Mouse (Mus musculus): Measurements from ENCODE around the gene Cenpp. TPM values are rescaled to one million over a fixed set of nuclear protein-coding genes. Genes with fewer than 3 reads are reported as not detected.

Gene Cenpp
- polyA plus RNA-seq, 2 experiments: 9.9 to 33.0 TPM

DNA sequence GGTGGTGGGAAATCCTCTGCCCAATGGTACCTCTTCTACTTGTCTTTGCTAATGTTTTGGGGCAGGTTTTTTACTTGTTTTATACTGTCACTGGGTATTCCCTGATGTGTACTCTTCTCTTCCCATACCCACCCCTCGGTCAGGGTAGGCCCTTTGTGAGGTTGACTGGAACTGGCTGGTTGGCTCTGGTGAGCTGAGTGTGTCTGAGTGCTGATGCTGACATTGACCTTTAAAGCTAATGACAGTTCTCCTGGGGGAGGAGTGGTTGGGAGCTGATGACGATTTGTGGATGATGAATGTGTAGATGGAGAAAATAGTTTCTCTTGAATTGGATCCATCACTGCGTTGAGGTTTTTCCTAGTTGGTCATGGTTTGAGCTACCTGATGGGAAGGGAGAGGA lies 225.8 kb downstream of the Cenpp start:
- peaks cover 12 to 24% of the 10 kb centered on the region in 2 experiments for H3K4me1 ChIP-seq (replicated peaks; ENCODE audit: control insufficient read depth in 2 of 2, insufficient read depth in 2 of 2, low read length in 1 of 2)
- DNase-seq (ENCODE audit: low read depth in 3 of 3, low spot score in 3 of 3): no peak
- 71% methylated on average over 3 of the region's 3 CpGs for WGBS (ENCODE audit: insufficient replicate concordance)

DNA sequence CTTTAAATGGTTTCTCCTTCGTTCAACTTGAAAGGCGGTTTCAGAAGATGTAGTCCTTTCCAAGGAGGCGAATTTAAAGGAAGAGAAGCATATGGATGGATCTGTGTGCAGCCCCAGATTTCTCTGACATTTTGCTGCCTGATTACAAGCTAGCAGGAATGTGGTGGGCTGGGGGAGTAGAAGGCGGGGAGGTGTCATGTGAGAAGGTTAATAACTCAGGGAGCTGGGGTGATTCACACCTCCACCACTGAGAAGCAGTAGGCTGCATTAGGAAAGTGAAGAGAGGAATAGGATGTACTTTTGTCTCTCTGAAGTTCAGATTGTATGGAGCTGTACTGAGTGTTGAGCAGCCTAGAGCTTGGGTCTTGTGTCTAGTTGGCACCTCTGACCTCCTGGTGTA lies 230.6 kb downstream of the Cenpp start:
- H3K36me3 ChIP-seq (replicated peaks; ENCODE audit: control insufficient read depth, insufficient read depth, low read depth): no peaks in the 10 kb centered on the region
- ATAC-seq (ENCODE audit: insufficient read depth) (no peak), DNase-seq (ENCODE audit: low read depth in 3 of 3, low spot score in 3 of 3) (no peak)
- 14% methylated on average over 4 of the region's 4 CpGs for WGBS (ENCODE audit: insufficient replicate concordance)
- H3K4me3 ChIP-seq (ENCODE audit: insufficient read depth in 1 of 2, low read depth in 2 of 2, low read length in 2 of 2): peak overlapping the region; percentile 58 to 82
- peak overlapping the region; percentile 97 for H3K4me2 ChIP-seq (ENCODE audit: low read depth)
- no peaks in the 10 kb centered on the region for H3K9me3 ChIP-seq (ENCODE audit: control insufficient read depth, low read length)
- no peak for TF ChIP-seq CTCF (IDR thresholded peaks at IDR 0.05; ENCODE audit: low read depth)
- no peak for TF ChIP-seq EP300 (IDR thresholded peaks at IDR 0.05; ENCODE audit: low read depth)
- H3K4me1 ChIP-seq (replicated peaks; ENCODE audit: control insufficient read depth in 2 of 2, insufficient read depth in 2 of 2, low read length in 1 of 2): peaks cover 13 to 21% of the 10 kb centered on the region in 2 experiments
- H3K27me3 ChIP-seq (ENCODE audit: control insufficient read depth, insufficient read depth, low read length): no peaks in the 10 kb centered on the region
- peak overlapping the region; percentile 78 for H3K9ac ChIP-seq (replicated peaks)
- no peak overlapping the region for H3K27ac ChIP-seq

More for the DNA sequence above, 225.8 kb downstream of the Cenpp start:
- ATAC-seq (ENCODE audit: insufficient read depth): no peak
- no peaks in the 10 kb centered on the region for H3K27me3 ChIP-seq (ENCODE audit: control insufficient read depth, insufficient read depth, low read length)
- H3K9ac ChIP-seq (replicated peaks): no peak overlapping the region
- H3K4me2 ChIP-seq (ENCODE audit: low read depth): no peak overlapping the region
- H3K4me3 ChIP-seq (ENCODE audit: insufficient read depth in 1 of 2, low read depth in 2 of 2, low read length in 2 of 2): no peak overlapping the region
- no peak overlapping the region for H3K27ac ChIP-seq
- H3K9me3 ChIP-seq (ENCODE audit: control insufficient read depth, low read length): no peaks in the 10 kb centered on the region
- TF ChIP-seq CTCF (IDR thresholded peaks at IDR 0.05; ENCODE audit: low read depth) (no peak), EP300 (IDR thresholded peaks at IDR 0.05; ENCODE audit: low read depth) (no peak)
- H3K36me3 ChIP-seq (replicated peaks; ENCODE audit: control insufficient read depth, insufficient read depth, low read depth): no peaks in the 10 kb centered on the region

DNA sequence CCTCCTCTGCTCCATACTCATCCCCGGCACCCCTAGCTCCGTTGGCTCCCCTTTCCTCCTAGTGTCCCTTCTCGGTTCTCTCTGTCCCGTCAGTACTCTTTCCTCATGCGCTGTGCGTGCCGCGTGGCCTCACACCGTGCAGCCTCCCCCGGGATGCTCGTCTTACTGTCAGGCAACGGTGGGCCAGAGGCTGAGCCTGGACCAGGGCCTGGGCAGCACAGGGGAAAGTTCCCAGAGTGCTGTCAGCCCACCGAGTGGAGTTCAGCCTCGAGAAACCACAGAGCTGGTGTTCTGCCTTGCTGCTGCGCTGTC lies 231.0 kb downstream of the Cenpp start:
- TF ChIP-seq EP300 (IDR thresholded peaks at IDR 0.05; ENCODE audit: low read depth): no peak
- TF ChIP-seq CTCF (IDR thresholded peaks at IDR 0.05; ENCODE audit: low read depth): 0 out of 2 replicates have a peak, but pooled peaks have one; percentile 9
- Histone ChIP-seq H3K36me3 (replicated peaks; ENCODE audit: control insufficient read depth, insufficient read depth, low read depth) (no peaks in the 10 kb centered on the region), H3K4me2 (ENCODE audit: low read depth) (peak overlapping the region; percentile 97), H3K27me3 (ENCODE audit: control insufficient read depth, insufficient read depth, low read length) (no peaks in the 10 kb centered on the region), H3K4me3 (ENCODE audit: insufficient read depth in 1 of 2, low read depth in 2 of 2, low read length in 2 of 2) (peak overlapping the region; percentile 58 to 82), H3K9me3 (ENCODE audit: control insufficient read depth, low read length) (no peaks in the 10 kb centered on the region), H3K4me1 (replicated peaks; ENCODE audit: control insufficient read depth in 2 of 2, insufficient read depth in 2 of 2, low read length in 1 of 2) (peaks cover 13 to 19% of the 10 kb centered on the region in 2 experiments), H3K9ac (replicated peaks) (peak overlapping the region; percentile 78), H3K27ac (peak overlapping the region; percentile 13)
- WGBS (ENCODE audit: insufficient replicate concordance): 0% methylated on average over 15 of the region's 15 CpGs
- ATAC-seq (ENCODE audit: insufficient read depth) (peak; percentile 44), DNase-seq (ENCODE audit: low read depth in 3 of 3, low spot score in 3 of 3) (peak in 2 of 3 experiments; percentile 5 to 22)

DNA sequence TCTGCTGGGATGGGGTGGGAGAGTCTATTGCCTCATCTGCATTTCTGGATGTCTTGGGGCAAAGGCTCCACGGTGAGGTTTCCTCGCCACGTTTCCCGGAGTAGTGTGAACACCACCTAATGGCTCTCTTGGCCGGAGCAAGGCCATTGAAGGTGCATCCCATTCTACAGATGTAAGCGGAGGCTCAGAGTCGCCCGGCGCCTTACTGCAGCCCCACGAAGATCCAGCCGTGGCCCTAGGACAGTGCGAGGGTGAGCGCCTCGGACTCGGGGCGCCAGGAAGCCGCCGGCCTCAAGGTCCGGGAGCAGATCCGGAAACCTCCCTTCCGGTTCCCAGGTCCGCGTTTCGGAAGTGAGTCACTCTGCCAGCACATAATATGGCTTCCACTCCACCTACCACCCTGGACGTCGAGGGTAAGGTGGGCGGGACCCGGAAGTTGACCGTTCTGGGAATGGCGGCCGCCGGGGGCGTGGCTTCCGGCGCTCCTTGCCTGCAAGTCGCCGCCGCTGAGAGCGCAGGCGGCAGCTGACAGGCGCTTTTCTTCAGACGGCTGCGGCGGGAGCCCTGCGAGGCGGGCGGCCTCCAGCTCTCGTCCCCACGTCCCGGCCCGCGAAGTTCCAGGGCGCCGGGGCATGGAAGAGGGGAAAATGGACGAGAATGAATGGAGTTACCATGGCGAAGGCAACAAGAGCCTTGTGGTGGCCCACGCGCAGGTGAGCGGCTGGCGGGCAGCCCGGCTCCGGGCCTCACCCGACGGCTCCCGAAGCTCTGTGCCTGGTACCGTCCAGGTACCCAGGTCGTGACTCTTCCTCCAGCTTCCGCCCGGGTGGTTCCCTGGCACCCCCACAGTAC lies 231.6 kb downstream of the Cenpp start, which contains the start of gene Ippk:
Gene Ippk, plus strand, starts transcription at position 496 of the 852 bp plus-strand sequence.
- Histone ChIP-seq H3K4me2 (ENCODE audit: low read depth) (peak within 1 kb of the TSS; percentile 97), H3K27me3 (ENCODE audit: control insufficient read depth, insufficient read depth, low read length) (no peaks in the 10 kb centered on the region), H3K4me3 (ENCODE audit: insufficient read depth in 1 of 2, low read depth in 2 of 2, low read length in 2 of 2) (peak within 1 kb of the TSS; percentile 82 to 87), H3K9me3 (ENCODE audit: control insufficient read depth, low read length) (no peaks in the 10 kb centered on the region), H3K4me1 (replicated peaks; ENCODE audit: control insufficient read depth in 2 of 2, insufficient read depth in 2 of 2, low read length in 1 of 2) (peaks cover 10 to 19% of the 10 kb centered on the region in 2 experiments), H3K36me3 (replicated peaks; ENCODE audit: control insufficient read depth, insufficient read depth, low read depth) (no peaks in the 10 kb centered on the region), H3K9ac (replicated peaks) (peak within 1 kb of the TSS; percentile 78), H3K27ac (peak within 1 kb of the TSS; percentile 46)
- ATAC-seq (ENCODE audit: insufficient read depth): peak; percentile 97
- WGBS (ENCODE audit: insufficient replicate concordance): under 1% methylated on average over 68 of the region's 69 CpGs
- peak; percentile 96 for DNase-seq (ENCODE audit: low read depth in 3 of 3, low spot score in 3 of 3)
- TF ChIP-seq EP300 (IDR thresholded peaks at IDR 0.05; ENCODE audit: low read depth) (no peak), CTCF (IDR thresholded peaks at IDR 0.05; ENCODE audit: low read depth) (no peak)

Other genes starting within 250 kb of the Cenpp start
- 3.0 and 4.0 TPM in 2 replicates for gene Ippk, start 231.5 kb downstream of the Cenpp start, polyA plus RNA-seq (2012; rRNA removed)
- gene Ippk, start 231.5 kb downstream of the Cenpp start, polyA plus RNA-seq (2014; fragmentation: Nextera tagmentation; extraction: Ambion mirVana): 7.1 and 7.2 TPM in 2 replicates
- gene Tes3-ps, start 159.5 kb downstream of the Cenpp start, polyA plus RNA-seq (2012; rRNA removed): 0.05 and 0.13 TPM in 2 replicates
- 0.42 and 0.44 TPM in 2 replicates for gene Tes3-ps, start 159.5 kb downstream of the Cenpp start, polyA plus RNA-seq (2014; fragmentation: Nextera tagmentation; extraction: Ambion mirVana)
- 0.11 and 0.19 TPM in 2 replicates for gene Ecm2, start 148.0 kb downstream of the Cenpp start, polyA plus RNA-seq (2012; rRNA removed)
- 0.10 and 0.19 TPM in 2 replicates for gene Ecm2, start 148.0 kb downstream of the Cenpp start, polyA plus RNA-seq (2014; fragmentation: Nextera tagmentation; extraction: Ambion mirVana)
- gene Aspn, start 108.3 kb downstream of the Cenpp start, polyA plus RNA-seq (2012; rRNA removed): 0.10 and 0.17 TPM in 2 replicates
- gene Aspn, start 108.3 kb downstream of the Cenpp start, polyA plus RNA-seq (2014; fragmentation: Nextera tagmentation; extraction: Ambion mirVana): 0.35 and 0.44 TPM in 2 replicates
- gene Omd, start 70.3 kb downstream of the Cenpp start, polyA plus RNA-seq (2012; rRNA removed): not detected in 2 replicates
- gene Omd, start 70.3 kb downstream of the Cenpp start, polyA plus RNA-seq (2014; fragmentation: Nextera tagmentation; extraction: Ambion mirVana): 0.18 TPM in 2 replicates
- gene Ogn, start 44.7 kb downstream of the Cenpp start, polyA plus RNA-seq (2012; rRNA removed): 0.35 and 0.49 TPM in 2 replicates
- gene Ogn, start 44.7 kb downstream of the Cenpp start, polyA plus RNA-seq (2014; fragmentation: Nextera tagmentation; extraction: Ambion mirVana): 1.1 and 1.5 TPM in 2 replicates
- gene Nol8, start 293 bp upstream of the Cenpp start, polyA plus RNA-seq (2012; rRNA removed): 2.9 and 5.4 TPM in 2 replicates
- 7.8 and 8.3 TPM in 2 replicates for gene Nol8, start 293 bp upstream of the Cenpp start, polyA plus RNA-seq (2014; fragmentation: Nextera tagmentation; extraction: Ambion mirVana)
- gene Iars, start 29.3 kb upstream of the Cenpp start, polyA plus RNA-seq (2012; rRNA removed): 28.2 and 36.5 TPM in 2 replicates
- 39.1 and 45.8 TPM in 2 replicates for gene Iars, start 29.3 kb upstream of the Cenpp start, polyA plus RNA-seq (2014; fragmentation: Nextera tagmentation; extraction: Ambion mirVana)
- gene Gm30302, start 146.2 kb upstream of the Cenpp start, polyA plus RNA-seq (2012; rRNA removed): not detected in 2 replicates
- gene Gm30302, start 146.2 kb upstream of the Cenpp start, polyA plus RNA-seq (2014; fragmentation: Nextera tagmentation; extraction: Ambion mirVana): not detected in 2 replicates